Mouse (Mus musculus): ENCODE measurements around the gene Gm15127. TPM values are rescaled to one million over a fixed set of nuclear protein-coding genes. Genes with fewer than 3 reads are reported as not detected.
"Not testable (repeated sequence)": the region's sequence is repeated elsewhere in the genome, so short reads cannot be mapped to it uniquely, and the experiment has no call there.

Gene Gm15127
- polyA plus RNA-seq (2016; fragmentation: Nextera tagmentation; extraction: Ambion mirVana) = not detected in 2 replicates

DNA sequence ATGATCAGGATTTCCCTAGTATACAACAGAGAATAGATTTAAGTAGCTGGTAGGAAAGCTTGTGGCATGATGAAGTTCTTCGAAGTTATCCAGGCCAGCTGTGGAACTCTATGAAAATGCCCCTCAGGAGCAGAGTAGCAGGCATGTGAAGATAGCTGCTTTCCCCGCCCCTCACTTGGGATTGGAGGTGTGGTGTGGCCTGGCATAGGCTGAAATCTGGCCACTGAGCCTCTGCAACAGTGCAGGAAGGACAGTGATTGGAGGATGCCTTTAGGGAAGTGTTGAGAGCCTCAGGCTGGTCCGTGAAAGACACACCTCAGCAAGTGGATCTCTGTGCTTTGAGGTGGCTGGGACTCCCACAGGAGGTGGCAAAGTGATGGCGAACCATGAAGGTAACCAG lies at the start of gene Gm15127:
Gm15127 (plus strand) TSS at position 301 of the 400 bp plus-strand sequence.
- H3K4me3 ChIP-seq; DNase-seq (ENCODE audit: low spot score); H3K27me3 ChIP-seq (replicated peaks; ENCODE audit: low read depth, poor library complexity, severe bottlenecking); H3K9me3 ChIP-seq; H3K27ac ChIP-seq (replicated peaks); H3K36me3 ChIP-seq (replicated peaks); H3K4me1 ChIP-seq: not testable (repeated sequence)
- 88% methylated on average over 3 of the region's 4 CpGs for WGBS

DNA sequence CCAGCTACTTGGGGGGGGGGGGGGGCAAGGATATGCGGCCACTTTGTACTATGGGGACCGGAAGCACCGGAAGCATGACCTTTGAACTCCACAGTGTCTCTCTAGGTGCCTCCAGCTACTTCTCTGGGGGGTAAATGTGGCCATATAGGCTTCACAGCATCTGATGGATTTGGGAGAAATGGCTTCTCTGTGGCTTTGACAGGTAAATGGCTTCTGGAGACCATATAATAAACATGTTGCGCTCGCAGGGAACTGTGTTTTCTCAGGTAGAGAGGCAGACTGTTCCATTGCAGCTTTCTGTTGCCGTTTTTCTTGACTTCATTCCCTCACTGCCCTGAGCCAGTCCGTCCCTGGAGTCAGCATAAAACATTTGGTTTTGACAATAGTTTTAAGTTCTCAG lies 48.3 kb upstream of the Gm15127 start, which contains the start of gene Gm8334:
Gm8334 (minus strand) TSS at position 101 of the 400 bp plus-strand sequence.
- H3K27me3 ChIP-seq (replicated peaks; ENCODE audit: low read depth, poor library complexity, severe bottlenecking); H3K4me1 ChIP-seq; H3K27ac ChIP-seq (replicated peaks); H3K36me3 ChIP-seq (replicated peaks); H3K9me3 ChIP-seq; DNase-seq (ENCODE audit: low spot score); H3K4me3 ChIP-seq: not testable (repeated sequence)
- 83% methylated on average over 4 of the region's 7 CpGs for WGBS

DNA sequence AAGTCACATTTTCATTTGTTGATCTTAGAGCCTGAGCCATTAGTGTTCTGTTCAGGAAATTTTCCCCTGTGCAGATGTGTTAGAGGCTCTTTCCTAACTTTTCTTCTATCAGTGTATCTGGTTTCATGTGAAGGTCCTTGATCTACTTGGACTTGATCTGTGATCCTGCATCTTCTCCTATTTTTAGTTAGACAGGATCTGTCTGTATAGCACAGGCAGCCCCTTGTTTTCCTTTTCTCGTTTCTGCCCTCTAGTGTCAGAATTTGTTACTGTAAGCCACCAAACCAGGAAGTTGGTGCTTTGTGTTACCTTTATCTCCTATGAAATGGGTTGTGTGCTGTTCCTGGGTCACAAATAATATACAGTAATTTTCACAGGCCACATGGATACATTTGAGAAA lies 12.9 kb downstream of the Gm15127 start:
- not testable (repeated sequence) for H3K36me3 ChIP-seq (replicated peaks); H3K4me1 ChIP-seq; H3K9me3 ChIP-seq; H3K4me3 ChIP-seq; H3K27ac ChIP-seq (replicated peaks); DNase-seq (ENCODE audit: low spot score); H3K27me3 ChIP-seq (replicated peaks; ENCODE audit: low read depth, poor library complexity, severe bottlenecking)
- WGBS = 38% methylated on average over 1 of the region's 1 CpGs

Other genes with a start within 250 kb of the Gm15127 start
- not detected in 2 replicates for gene Gm15114, start 174.6 kb upstream of the Gm15127 start, polyA plus RNA-seq (2016; fragmentation: Nextera tagmentation; extraction: Ambion mirVana)
- not detected in 2 replicates for gene Gm8334, start 48.4 kb upstream of the Gm15127 start, polyA plus RNA-seq (2016; fragmentation: Nextera tagmentation; extraction: Ambion mirVana)
- gene Luzp4, start 194.0 kb downstream of the Gm15127 start, polyA plus RNA-seq (2016; fragmentation: Nextera tagmentation; extraction: Ambion mirVana) = not detected in 2 replicates

Measured in embryonic facial prominence, embryonic 10.5 days (tissue).